Mouse (Mus musculus) gastrocnemius, adult 2 months (tissue): Measurements from ENCODE around the gene Hoxb9. TPM values are rescaled to one million over a fixed set of nuclear protein-coding genes. Genes with fewer than 3 reads are reported as not detected.

Source experiments
- DNase-seq: peaks from one replicate; pipeline ENCODE4 v3.0.0; 2022
- H3K27ac ChIP-seq: fragments of 200-600 bp; 2 replicates; pipeline ENCODE4 v1.8.1; 2022; ENCODE audit warnings: mild to moderate bottlenecking
- H3K4me3 ChIP-seq: fragments of 200-600 bp; 2 replicates; pipeline ENCODE4 v1.8.1; 2022; ENCODE audit warnings: mild to moderate bottlenecking, moderate library complexity
- CTCF ChIP-seq: fragments of 200-600 bp; IDR thresholded peaks from 2 replicates; pipeline ENCODE4 v1.8.1; 2022; ENCODE audit warnings: antibody characterized with exemption, mild to moderate bottlenecking, moderate library complexity
- intact Hi-C: fragments of 180-260 bp; cut with DNase I; formaldehyde crosslinking; loops from one replicate; pipeline ENCODE4 v1.15.1; 2025
- total RNA-seq, 2 experiments: library from RNA; stranded (reverse); gene quantifications; 2 replicates each; pipeline ENCODE4 v1.2.3; 2021

The Hoxb9 gene
- total RNA-seq, 2 experiments from 2014 or later: 0.14 TPM; not detected in 1

- no peak for DNase-seq
- H3K27ac ChIP-seq: no peak overlapping the region
- intact Hi-C loops: loop anchor here (5.0 kb wide), 2 partner anchors 107 to 237 kb away; no protein-coding TSS in a partner anchor
- no peak for TF ChIP-seq CTCF
- H3K4me3 ChIP-seq: no peak overlapping the region; the same call in 1 of the 2 replicates
These were observed 29.3 kb downstream of the Hoxb9 start for GRCm38 (mm10) chr11:96300354-96301063.

DNA sequence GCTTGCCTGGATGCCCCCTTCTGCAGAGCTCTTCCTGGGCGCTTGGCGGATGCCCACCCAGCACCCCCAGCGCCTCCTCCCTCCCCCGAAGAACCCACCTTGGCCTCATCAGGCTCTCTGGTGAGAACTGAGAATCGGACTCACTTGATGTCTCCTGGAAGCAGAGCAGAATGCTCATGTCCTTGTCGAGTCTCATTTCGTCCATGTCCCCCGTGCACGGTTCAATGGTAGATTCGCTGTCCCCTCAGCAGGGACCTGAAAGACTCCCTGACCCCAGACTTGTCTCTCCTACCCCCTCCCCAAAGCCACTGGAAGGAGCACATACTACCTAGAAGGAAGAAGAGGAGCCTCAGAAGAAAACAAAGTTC is 29.8 kb downstream of the Hoxb9 start:
- no peak for TF ChIP-seq CTCF
- no peak for DNase-seq
- intact Hi-C loops: loop anchor here (5.0 kb wide), 2 partner anchors 106 to 236 kb away; no protein-coding TSS in a partner anchor
- Histone ChIP-seq H3K27ac (no peak overlapping the region), H3K4me3 (no peak overlapping the region)

- TF ChIP-seq CTCF: no peak
- no peak for DNase-seq
- Histone ChIP-seq H3K4me3 (no peak overlapping the region), H3K27ac (no peak overlapping the region)
- intact Hi-C loops: loop anchor here (5.0 kb wide), 2 partner anchors 105 to 235 kb away; no protein-coding TSS in a partner anchor
These were observed 30.6 kb downstream of the Hoxb9 start for GRCm38 (mm10) chr11:96301837-96302236.

DNA sequence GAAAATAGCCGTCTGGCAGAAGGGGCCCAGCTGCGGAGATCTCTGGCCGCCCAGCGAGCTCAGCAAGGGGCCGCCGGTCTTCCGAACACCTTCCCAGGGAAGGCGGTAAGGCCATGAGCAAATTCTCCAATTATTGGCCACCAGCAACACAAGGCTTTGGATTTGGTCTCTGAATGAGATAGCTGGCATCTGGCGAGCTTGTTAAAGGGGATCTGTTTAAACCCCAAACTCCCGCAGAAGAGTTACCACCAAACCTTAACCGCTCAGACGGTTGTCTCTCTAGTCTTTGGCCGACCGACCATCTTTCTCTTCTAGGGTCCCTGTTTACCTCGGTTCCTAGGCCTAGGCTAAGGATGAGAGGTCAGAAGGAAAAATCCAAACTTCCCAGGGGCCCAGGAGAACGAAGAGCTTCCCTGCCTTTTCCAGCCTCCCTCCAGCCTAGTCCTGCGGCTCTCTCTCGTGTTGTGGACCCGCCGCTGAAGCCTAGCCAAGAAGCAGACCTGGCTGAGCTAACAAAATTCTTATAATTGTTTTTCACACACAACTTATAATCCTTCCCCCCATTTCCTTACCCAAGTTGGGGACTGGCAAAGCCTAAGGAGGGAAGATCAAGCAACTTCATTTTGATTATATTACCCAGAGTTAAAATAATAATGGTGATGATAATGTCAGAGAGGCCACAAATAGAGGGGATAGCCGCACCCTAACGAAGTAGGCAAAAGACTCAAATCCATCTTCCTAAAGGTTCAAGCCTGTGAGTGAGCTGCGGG is 31.3 kb downstream of the Hoxb9 start:
- Histone ChIP-seq H3K27ac (no peak overlapping the region), H3K4me3 (no peak overlapping the region; the same call in 1 of the 2 replicates)
- TF ChIP-seq CTCF: no peak
- no peak for DNase-seq
- intact Hi-C loops: loop anchor here (5.0 kb wide), 2 partner anchors 105 to 235 kb away; no protein-coding TSS in a partner anchor

GRCm38 (mm10) chr11:96303151-96304099 is 32.2 kb downstream of the Hoxb9 start, which contains the start of gene Hoxb5:
Hoxb5 (plus strand) TSS chr11:96303336.
- intact Hi-C loops: loop anchor here (5.0 kb wide), 2 partner anchors 104 to 234 kb away; no protein-coding TSS in a partner anchor
- peak within 1 kb of the TSS; percentile 74 for H3K27ac ChIP-seq
- peak; percentile 93; the same call in 1 of the 2 replicates for TF ChIP-seq CTCF
- H3K4me3 ChIP-seq: peak within 1 kb of the TSS; percentile 64
- DNase-seq: peak; percentile 70

GRCm38 (mm10) chr11:96304381-96305195 is 33.3 kb downstream of the Hoxb9 start:
- Histone ChIP-seq H3K27ac (peak overlapping the region; percentile 74), H3K4me3 (peak overlapping the region; percentile 64)
- TF ChIP-seq CTCF: no peak
- intact Hi-C loops: loop anchor here (5.0 kb wide), 2 partner anchors 103 to 233 kb away; no protein-coding TSS in a partner anchor
- no peak for DNase-seq

GRCm38 (mm10) chr11:96305505-96306182 is 34.4 kb downstream of the Hoxb9 start:
- no peak for DNase-seq
- TF ChIP-seq CTCF: no peak
- H3K4me3 ChIP-seq: no peak overlapping the region
- no peak overlapping the region for H3K27ac ChIP-seq
- intact Hi-C loops: no loop called here

DNA sequence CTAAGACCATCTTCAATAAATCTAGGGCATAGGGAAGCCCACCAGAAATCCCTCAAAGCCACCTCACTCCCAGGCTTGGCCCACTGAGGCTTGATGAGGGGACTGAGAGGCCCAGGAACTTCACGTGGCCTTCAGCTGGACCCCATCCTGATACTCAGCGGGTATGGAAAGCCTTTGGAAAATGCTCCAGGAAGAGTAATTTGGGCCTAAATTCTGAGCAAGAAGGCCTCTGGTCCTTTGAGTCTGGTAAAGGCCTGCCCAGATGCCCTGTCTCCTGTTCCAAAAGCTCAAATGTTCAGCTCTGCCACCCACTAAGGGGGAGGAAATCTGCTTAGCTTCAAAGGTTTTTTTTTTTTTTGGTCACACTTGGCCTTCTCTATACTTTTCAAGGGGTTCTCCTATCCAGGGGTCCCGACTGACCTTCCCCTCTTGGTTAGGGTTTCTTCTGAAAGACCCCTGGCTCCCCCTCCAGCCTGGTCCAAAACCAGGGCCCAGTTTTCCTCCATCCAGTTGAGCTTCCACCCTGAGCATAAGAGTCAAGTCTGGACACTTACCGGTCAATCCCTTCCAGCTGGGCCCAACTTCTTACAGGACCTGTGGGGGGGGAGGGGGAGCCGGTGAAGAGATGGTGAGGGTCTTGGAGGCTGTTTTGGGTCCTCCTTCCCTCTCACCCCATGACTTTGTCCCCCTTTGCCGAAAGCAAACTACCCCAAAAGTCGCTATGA is 35.1 kb downstream of the Hoxb9 start:
- intact Hi-C loops: no loop called here
- Histone ChIP-seq H3K27ac (no peak overlapping the region), H3K4me3 (no peak overlapping the region)
- DNase-seq: no peak
- no peak for TF ChIP-seq CTCF

GRCm38 (mm10) chr11:96306908-96307269 is 35.6 kb downstream of the Hoxb9 start:
- intact Hi-C loops: no loop called here
- H3K4me3 ChIP-seq: no peak overlapping the region

GRCm38 (mm10) chr11:96308763-96309162 is 37.5 kb downstream of the Hoxb9 start:
- no peak for TF ChIP-seq CTCF
- no peak for DNase-seq
- Histone ChIP-seq H3K4me3 (no peak overlapping the region), H3K27ac (peak overlapping the region; percentile 73)
- intact Hi-C loops: no loop called here

More at GRCm38 (mm10) chr11:96306908-96307269, 35.6 kb downstream of the Hoxb9 start:
- DNase-seq: no peak
- no peak for TF ChIP-seq CTCF
- H3K27ac ChIP-seq: no peak overlapping the region
